Mouse (Mus musculus): Measurements from ENCODE around the gene Slc25a36.

Slc25a36 gene

DNA sequence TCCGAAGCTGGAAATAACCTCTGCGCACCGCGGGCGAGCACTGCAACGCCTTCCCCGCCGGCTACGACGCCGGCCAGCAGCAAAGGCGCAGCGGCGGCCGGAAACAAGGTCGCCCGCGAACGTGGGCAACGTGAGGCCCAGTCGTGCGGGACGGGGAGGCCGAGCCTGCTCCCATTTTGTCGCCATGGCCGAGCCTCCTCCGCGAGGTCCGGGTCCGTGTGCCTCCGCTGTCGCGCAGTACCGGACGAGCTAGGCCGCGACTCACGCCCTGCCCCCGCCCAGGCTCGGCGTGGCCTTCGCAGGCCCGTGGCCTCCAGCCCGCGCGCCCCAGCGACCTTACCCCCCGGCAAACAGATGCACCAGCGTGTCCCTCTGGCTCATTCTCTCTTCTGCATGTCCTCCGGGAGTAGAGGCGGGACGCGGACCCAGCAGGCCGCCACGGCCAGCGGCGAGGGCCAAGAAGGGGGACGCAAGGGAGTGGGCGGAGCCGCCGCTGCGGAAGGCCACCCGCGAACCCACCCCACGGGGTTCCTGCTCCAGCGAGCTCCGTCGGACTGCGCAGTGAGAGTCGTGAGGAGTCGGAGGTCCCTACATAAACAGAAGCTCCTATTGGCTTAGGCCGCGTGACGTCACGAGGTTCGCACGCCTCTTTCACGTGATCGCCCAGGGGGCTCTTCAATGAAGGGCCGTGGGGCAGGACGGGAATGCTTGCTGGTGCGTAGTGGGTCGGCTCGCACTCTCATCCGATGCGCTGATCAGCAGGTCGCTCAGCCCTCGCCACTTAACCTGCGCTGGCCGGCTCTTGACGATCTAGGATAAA is at the start of gene Slc25a36:
Slc25a36 (minus strand) TSS at position 587 of the 820 bp plus-strand sequence.
- peak; percentile 98 for DNase-seq

- no peak for DNase-seq
Observed at GRCm38 (mm10) chr9:97158412-97158811, 47.5 kb upstream of the Slc25a36 start.

DNA sequence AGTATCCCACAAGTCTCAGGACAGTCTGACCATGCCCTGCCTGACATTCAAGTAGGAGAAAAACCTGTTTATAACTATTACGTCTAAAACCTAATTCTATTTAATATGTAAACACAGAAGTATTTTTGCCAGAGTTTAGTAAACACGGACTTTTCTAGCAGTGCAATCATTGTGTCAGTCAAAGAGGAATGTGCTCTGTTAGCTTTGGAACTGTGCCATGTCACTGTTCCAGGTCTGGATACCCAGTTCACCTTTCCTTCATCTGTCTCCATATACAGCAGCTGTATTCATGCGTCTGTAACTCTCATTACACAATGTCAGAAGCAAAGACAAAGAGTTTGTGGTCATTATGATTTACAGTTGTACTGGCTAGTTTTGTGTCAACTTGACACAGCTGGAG is 45.0 kb upstream of the Slc25a36 start:
- peak; percentile 45 to 77 for DNase-seq

- DNase-seq, result no peak
Observed at GRCm38 (mm10) chr9:97154956-97155355, 44.0 kb upstream of the Slc25a36 start.

GRCm38 (mm10) chr9:97153006-97153405 is 42.0 kb upstream of the Slc25a36 start:
- no peak for DNase-seq

GRCm38 (mm10) chr9:97147270-97147669 is 36.3 kb upstream of the Slc25a36 start:
- DNase-seq, result peak; percentile 77 to 85

DNA sequence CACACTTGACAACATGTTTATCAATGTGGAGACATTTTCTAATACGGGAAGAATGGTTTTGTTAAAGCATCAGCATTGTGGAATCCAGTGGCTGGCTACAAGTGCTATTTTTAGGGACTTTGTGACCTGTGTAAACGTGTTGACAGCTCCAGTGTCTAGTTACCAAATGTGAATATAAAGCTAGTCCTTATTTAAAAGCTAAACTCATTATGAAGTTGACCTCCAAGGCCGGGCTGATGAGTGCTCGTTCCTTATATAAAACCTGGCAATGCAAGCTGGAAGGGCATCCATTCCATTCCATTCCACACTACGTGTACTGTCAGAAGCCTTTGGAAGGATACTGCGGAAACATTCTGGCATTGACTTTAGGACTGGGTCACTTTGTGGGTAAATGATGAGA is 34.4 kb upstream of the Slc25a36 start:
- no peak for DNase-seq

- no peak for DNase-seq
Observed at GRCm38 (mm10) chr9:97143416-97143815, 32.5 kb upstream of the Slc25a36 start.

DNA sequence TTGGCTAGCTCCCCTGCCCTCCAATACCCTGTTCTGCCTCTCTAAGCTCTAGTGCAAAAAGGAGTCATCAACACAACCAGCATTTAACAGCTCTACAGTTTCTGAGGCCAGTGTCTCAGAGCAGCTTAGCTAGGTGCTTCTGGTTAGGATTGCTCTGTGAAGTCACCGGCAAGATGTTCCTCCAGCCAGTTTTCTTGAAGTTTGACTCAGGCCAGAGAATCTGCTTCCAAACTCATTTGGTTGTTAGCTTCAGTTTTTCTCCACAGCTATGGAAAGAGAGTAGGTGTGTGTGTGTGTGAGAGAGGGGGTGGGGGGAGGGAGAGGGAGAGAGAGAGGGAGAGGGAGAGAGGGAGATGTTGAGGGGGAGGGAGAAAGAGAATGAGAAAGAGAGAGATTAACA is 31.6 kb upstream of the Slc25a36 start:
- DNase-seq, result no peak

- no peak for DNase-seq
Observed at GRCm38 (mm10) chr9:97141723-97142122, 30.8 kb upstream of the Slc25a36 start.

DNA sequence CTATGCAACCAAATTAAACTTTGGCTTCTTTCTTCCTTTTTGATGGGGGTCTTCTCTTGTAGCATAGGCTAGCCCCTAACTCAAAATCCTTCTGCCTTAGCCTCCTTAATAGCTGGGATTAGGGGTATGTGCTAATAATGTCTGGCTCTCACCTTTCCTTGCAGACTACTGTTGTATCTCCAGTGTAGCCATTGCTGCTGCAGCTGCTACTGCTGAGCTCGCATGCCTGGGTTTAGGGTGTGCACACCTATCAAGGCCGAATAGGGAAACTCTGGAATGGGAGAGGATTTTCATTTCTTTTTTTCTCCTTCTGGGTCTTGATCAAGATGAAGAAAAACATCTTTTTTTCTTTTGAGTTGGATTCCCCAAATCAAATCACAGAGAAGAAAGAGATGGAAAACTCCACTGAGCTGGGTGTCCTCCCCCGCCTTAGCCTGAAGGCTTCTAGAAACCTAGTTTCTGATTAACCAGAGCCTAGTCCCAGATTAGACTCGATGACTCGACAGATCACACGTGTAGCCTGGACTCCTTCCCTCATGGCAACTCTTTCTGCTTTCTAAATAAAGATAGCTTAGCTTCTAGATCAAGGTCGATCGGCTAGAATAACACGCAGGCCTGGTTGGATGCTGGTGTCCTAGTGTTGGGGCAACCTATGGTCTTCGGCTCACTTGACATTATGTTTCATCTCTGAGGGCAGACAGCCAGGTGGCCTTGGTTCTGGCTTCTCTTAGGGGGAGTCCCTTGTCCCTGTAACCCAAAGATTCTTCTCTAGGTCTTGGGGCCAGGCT is 29.4 kb upstream of the Slc25a36 start:
- no peak for DNase-seq

- no peak for DNase-seq
Observed at GRCm38 (mm10) chr9:97137678-97138077, 26.7 kb upstream of the Slc25a36 start.

- no peak for DNase-seq
Observed at GRCm38 (mm10) chr9:97137116-97137515, 26.2 kb upstream of the Slc25a36 start.

DNA sequence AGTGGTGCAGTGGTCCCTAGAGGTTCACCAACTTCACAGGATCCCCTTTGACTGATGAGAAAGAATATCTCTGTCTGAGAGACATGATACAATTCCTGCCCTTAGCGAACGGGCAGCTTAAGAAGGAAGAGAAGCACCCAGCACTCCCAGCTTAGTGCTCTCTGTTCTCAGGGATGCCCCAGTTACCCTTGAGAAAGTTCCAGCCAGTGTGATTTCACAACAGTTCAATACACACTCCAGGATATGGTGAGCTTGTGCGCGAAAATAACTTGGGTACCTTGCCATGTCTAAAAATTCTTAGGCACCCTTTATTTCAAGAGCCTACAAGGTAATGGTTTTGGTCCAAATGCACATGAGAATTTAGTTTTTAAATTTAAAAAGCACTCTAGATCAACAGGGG is 24.9 kb upstream of the Slc25a36 start:
- DNase-seq, result peak; percentile 28 to 53

GRCm38 (mm10) chr9:97133178-97133577 is 22.2 kb upstream of the Slc25a36 start:
- peak; percentile 66 to 77 for DNase-seq

DNA sequence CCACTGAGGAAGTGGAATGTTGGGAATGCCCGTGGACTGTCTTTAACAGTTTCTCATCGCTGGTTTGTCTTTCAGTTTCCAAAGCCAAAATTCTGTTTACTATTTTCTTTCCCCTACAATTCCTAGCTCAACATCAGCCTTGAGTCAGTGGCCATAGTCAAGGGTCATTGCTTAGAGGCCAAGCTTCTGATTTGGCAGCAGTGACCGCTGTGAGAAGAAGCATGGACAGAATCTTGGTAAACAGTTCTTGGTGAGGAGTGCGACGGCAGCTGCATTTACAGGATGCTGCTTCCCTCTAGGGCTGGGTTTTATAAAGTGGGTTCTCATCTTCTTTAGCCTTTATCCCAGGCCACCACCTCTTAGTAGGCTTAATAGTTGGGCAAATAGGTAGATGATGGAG is 19.0 kb upstream of the Slc25a36 start:
- no peak for DNase-seq

DNA sequence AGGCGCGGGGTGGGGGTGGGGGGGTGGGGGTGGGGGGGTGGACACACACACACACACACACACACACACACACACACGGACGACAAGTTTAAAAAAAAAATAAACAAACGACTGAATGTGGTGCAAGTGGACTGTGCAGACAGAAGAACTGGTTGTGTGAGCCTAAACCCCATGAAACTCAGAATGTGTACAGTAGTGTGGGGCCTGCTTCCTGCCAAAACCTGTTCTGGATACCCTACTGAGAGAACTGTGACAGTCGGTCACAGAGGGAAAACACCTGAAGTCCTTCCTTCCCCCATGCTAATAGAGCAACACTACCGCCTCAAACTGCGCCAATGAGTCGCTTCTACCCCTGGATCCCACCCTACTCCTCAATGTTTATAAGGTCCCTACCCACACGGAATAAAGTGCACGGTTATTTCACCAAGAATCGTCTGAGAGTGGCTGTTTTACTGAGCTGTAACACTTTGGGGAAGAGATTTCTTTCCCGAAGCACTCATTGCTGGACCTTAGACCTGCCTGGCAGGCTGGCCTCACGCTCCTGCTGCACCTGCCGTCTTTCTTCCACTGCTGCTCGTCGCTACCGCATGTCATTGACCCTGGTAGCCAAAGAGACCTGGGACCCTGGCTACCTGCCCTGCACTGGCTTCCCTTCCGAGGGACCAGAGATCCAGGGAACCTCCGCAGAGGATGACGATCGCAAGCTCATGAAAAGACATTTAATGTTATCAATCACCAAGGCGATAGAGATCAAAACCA is 13.2 kb upstream of the Slc25a36 start:
- DNase-seq, result no peak

GRCm38 (mm10) chr9:97121432-97121831 is 10.5 kb upstream of the Slc25a36 start:
- DNase-seq, result no peak

- DNase-seq, result no peak
Observed at GRCm38 (mm10) chr9:97114271-97114670, 3.3 kb upstream of the Slc25a36 start.

GRCm38 (mm10) chr9:97113555-97113929 is 2.6 kb upstream of the Slc25a36 start:
- no peak for DNase-seq

DNA sequence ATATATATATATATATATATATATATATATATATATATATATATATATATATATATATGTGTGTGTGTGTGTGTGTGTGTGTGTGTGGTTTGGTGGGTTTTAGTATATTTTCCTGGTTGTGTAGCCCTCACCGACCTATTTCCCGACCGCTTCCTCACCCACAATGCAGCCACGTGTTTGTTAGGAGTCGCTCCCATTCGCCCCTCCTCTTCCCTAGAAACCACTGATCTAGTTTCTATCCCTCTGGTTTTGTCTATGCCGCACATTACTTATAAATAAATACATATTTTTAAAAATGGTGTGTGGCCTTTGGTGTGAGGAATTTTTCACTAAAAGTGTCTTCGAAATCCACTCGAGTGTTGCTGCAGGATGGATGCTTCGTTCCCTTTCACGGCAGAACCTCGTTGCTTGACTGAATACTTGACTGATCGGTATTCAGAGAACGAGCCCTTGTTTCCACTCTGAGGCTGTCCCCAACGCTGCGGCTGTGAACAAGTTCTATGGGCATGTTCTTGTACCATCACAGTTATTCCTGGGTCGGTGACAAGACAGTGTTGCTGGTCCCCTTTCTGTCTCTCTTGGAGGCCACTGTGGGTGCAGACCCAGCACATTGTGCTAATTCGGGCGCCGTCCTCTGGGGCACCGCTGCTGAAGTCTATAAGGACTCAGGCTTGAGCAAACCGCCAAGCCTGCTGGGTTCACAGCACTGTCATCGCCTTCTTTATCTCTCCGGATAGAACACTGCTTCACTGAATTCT is 2.0 kb upstream of the Slc25a36 start:
- no peak for DNase-seq

DNA sequence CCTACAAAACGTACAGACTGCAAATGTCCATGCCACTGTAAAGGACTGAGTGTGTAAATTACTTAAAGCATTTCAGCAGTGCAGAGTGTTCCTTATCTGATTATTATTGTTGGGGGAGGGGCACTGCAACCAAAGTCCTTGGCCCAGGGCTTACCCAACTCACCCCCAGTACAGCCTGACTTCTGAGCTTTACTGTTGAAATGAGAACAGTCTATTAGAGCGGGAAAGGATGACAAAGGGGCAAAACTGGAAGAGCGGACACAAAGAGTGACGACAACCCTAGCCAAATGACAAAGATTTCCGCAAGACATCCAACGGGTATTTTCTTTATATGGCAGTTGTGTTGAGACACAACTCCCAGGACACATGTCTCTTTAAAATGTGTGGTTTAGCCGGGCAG is 1.3 kb upstream of the Slc25a36 start:
- no peak for DNase-seq

- DNase-seq, result peak in 1 of 2 experiments; percentile 20
Observed at GRCm38 (mm10) chr9:97111506-97111905, 549 bp upstream of the Slc25a36 start.
